Mouse (Mus musculus) heart, embryonic 10.5 days (tissue): ENCODE results near the gene Hoxa2. TPM values are rescaled to one million over a fixed set of nuclear protein-coding genes. Genes with fewer than 3 reads are reported as not detected.

Experiments
- DNase-seq: peaks from one replicate; pipeline ENCODE4 v3.0.0-alpha.2; 2017; ENCODE audit warnings: low spot score
- H3K27ac ChIP-seq: fragments of 300-500 bp; sonication (generic); 2 replicates; pipeline ENCODE4 v1.5.1; 2016; ENCODE audit warnings: mild to moderate bottlenecking
- H3K27me3 ChIP-seq: fragments of 300-500 bp; sonication (generic); 2 replicates; pipeline ENCODE4 v1.6.1; 2016; ENCODE audit warnings: mild to moderate bottlenecking; ENCODE audit not compliant: poor library complexity, insufficient read depth, severe bottlenecking
- H3K36me3 ChIP-seq: fragments of 300-500 bp; sonication (generic); 2 replicates; pipeline ENCODE4 v1.6.1; 2016; ENCODE audit warnings: mild to moderate bottlenecking, moderate library complexity
- H3K4me1 ChIP-seq: fragments of 300-500 bp; sonication (generic); 2 replicates; pipeline ENCODE4 v1.6.1; 2016; ENCODE audit warnings: mild to moderate bottlenecking
- H3K4me3 ChIP-seq: fragments of 300-500 bp; sonication (generic); 2 replicates; pipeline ENCODE4 v1.5.1; 2016; ENCODE audit warnings: mild to moderate bottlenecking, moderate library complexity
- H3K9me3 ChIP-seq: fragments of 300-500 bp; sonication (generic); 2 replicates; pipeline ENCODE4 v1.6.1; 2016; ENCODE audit warnings: mild to moderate bottlenecking, moderate library complexity
- WGBS: fragments of 180-500 bp; shearing (Covaris S2); methylation state at CpG from one replicate; pipeline ENCODE4 v1.1.7; 2016; 5-methylcytosine and 5-hydroxymethylcytosine counted together
- polyA plus RNA-seq: library from polyadenylated mRNA; unstranded; fragments of >200 nt; fragmentation: Nextera tagmentation; extraction: Ambion mirVana; gene quantifications from 2 replicates; pipeline ENCODE4 v1.2.1, GENCODE M21; 2016

Hoxa2 gene
- polyA plus RNA-seq, 1 experiment from 2014 or later: 10.3 TPM

GRCm38 (mm10) chr6:52206882-52207683 lies 42.5 kb upstream of the Hoxa2 start:
- no peaks in the 10 kb centered on the region for H3K9me3 ChIP-seq
- no peaks in the 10 kb centered on the region for H3K36me3 ChIP-seq
- peaks cover 100% of the 10 kb centered on the region for H3K27me3 ChIP-seq
- no peak for DNase-seq
- H3K4me1 ChIP-seq: peaks cover 42% of the 10 kb centered on the region
- no peak overlapping the region for H3K4me3 ChIP-seq
- no peak overlapping the region for H3K27ac ChIP-seq
- WGBS: 4% methylated on average over 4 of the region's 4 CpGs

- H3K4me1 ChIP-seq: peaks cover 33% of the 10 kb centered on the region
- no peaks in the 10 kb centered on the region for H3K9me3 ChIP-seq
- H3K36me3 ChIP-seq: no peaks in the 10 kb centered on the region
- peaks cover 100% of the 10 kb centered on the region for H3K27me3 ChIP-seq
- no peak overlapping the region; the same call in 1 of the 2 replicates for H3K27ac ChIP-seq
- DNase-seq: peak; percentile 75
- H3K4me3 ChIP-seq: peak overlapping the region; percentile 29; the same call in 1 of the 2 replicates
- 2% methylated on average over 55 of the region's 55 CpGs for WGBS
These were observed 41.3 kb upstream of the Hoxa2 start for GRCm38 (mm10) chr6:52205638-52206621.

GRCm38 (mm10) chr6:52205221-52205620 lies 40.6 kb upstream of the Hoxa2 start:
- Histone ChIP-seq H3K27me3 (peaks cover 100% of the 10 kb centered on the region), H3K36me3 (no peaks in the 10 kb centered on the region), H3K9me3 (no peaks in the 10 kb centered on the region), H3K4me3 (no peak overlapping the region), H3K27ac (no peak overlapping the region), H3K4me1 (peaks cover 33% of the 10 kb centered on the region)
- no peak for DNase-seq
- 2% methylated on average over 14 of the region's 14 CpGs for WGBS

GRCm38 (mm10) chr6:52204050-52204752 lies 39.6 kb upstream of the Hoxa2 start, which contains the start of gene Hoxa5:
Gene Hoxa5 (minus strand): TSS chr6:52204587.
- H3K4me3 ChIP-seq: peak within 1 kb of the TSS; percentile 64
- H3K27ac ChIP-seq: peak within 1 kb of the TSS; percentile 74
- WGBS: under 1% methylated on average over 65 of the region's 65 CpGs
- peaks cover 100% of the 10 kb centered on the region for H3K27me3 ChIP-seq
- H3K4me1 ChIP-seq: peaks cover 33% of the 10 kb centered on the region
- no peaks in the 10 kb centered on the region for H3K36me3 ChIP-seq
- H3K9me3 ChIP-seq: no peaks in the 10 kb centered on the region
- DNase-seq: no peak

DNA sequence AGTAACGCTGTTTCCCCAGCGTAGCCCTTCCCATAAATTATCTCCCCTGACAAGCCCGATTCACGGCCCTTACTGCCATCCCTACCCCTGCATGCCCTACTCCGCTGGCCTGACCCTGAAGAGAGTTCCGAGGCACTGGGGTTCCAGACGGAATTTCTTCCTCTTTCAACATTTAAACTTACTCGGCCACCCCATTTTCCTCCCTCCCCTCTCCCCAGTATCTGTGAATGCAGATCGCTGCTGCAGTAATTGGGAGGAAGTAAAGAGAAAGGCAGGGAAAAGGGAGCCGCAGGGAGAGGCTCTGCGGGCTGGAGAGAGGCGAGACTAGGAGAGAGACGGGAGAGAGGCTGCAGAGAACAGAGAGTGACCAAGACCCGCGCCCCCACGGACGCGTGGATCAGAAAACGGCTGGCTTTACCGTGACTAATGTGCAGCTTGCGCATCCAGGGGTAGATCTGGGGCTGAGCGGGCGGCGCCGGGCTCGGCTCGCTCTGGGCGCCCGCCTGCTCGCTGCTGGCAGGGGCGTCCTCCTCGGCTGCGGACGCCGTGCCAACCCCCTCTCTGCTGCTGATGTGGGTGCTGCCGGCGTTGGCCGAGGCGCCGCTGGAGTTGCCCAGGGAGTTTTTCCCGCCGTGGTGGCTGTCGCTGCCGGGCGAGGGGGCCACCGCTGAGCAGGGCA lies 38.9 kb upstream of the Hoxa2 start:
- Histone ChIP-seq H3K27ac (peak overlapping the region; percentile 74), H3K36me3 (no peaks in the 10 kb centered on the region), H3K4me1 (peaks cover 29% of the 10 kb centered on the region), H3K27me3 (peaks cover 100% of the 10 kb centered on the region), H3K9me3 (no peaks in the 10 kb centered on the region), H3K4me3 (peak overlapping the region; percentile 64)
- under 1% methylated on average over 46 of the region's 46 CpGs for WGBS
- no peak for DNase-seq

GRCm38 (mm10) chr6:52203121-52203370 lies 38.4 kb upstream of the Hoxa2 start:
- no peak for DNase-seq
- no peaks in the 10 kb centered on the region for H3K36me3 ChIP-seq
- H3K4me3 ChIP-seq: peak overlapping the region; percentile 64
- H3K27ac ChIP-seq: peak overlapping the region; percentile 74
- WGBS: 0% methylated on average over 10 of the region's 10 CpGs
- H3K9me3 ChIP-seq: no peaks in the 10 kb centered on the region
- H3K4me1 ChIP-seq: peaks cover 24% of the 10 kb centered on the region
- peaks cover 100% of the 10 kb centered on the region for H3K27me3 ChIP-seq

- Histone ChIP-seq H3K4me1 (peaks cover 22% of the 10 kb centered on the region), H3K9me3 (no peaks in the 10 kb centered on the region), H3K4me3 (peak overlapping the region; percentile 64), H3K27ac (peak overlapping the region; percentile 74), H3K27me3 (peaks cover 100% of the 10 kb centered on the region), H3K36me3 (no peaks in the 10 kb centered on the region)
- 2% methylated on average over 22 of the region's 22 CpGs for WGBS
- DNase-seq: no peak
These were observed 37.9 kb upstream of the Hoxa2 start for GRCm38 (mm10) chr6:52202362-52203120.

DNA sequence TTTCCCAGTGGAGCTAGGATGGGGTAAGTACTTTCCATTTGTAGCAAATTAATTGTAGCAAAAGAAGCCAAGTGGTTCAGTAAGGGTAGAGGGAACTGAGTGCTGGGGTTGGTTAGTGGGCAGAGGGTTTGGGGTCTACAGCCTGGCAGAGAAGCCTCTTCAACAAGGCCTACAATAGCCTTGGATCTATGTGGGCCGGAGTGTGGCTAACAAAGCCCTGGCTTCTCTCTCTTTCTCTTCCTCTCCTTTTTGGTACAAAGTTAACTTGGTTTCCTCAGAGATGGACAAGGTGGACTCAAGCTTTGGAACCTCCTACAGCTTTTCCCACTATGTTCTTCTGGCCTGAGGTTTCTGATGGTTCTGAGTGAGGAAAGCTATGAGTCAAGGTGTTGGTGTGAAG lies 36.6 kb upstream of the Hoxa2 start:
- DNase-seq: no peak
- WGBS: 38% methylated on average over 1 of the region's 1 CpGs
- Histone ChIP-seq H3K9me3 (no peaks in the 10 kb centered on the region), H3K27me3 (peaks cover 100% of the 10 kb centered on the region), H3K4me1 (peaks cover 22% of the 10 kb centered on the region), H3K27ac (no peak overlapping the region), H3K4me3 (no peak overlapping the region), H3K36me3 (no peaks in the 10 kb centered on the region)

GRCm38 (mm10) chr6:52200751-52201250 lies 36.2 kb upstream of the Hoxa2 start:
- Histone ChIP-seq H3K27ac (no peak overlapping the region; the same call in 1 of the 2 replicates), H3K9me3 (no peaks in the 10 kb centered on the region), H3K4me3 (no peak overlapping the region), H3K4me1 (peaks cover 20% of the 10 kb centered on the region), H3K27me3 (peaks cover 100% of the 10 kb centered on the region), H3K36me3 (no peaks in the 10 kb centered on the region)
- no peak for DNase-seq
- WGBS: 11% methylated on average over 10 of the region's 10 CpGs

DNA sequence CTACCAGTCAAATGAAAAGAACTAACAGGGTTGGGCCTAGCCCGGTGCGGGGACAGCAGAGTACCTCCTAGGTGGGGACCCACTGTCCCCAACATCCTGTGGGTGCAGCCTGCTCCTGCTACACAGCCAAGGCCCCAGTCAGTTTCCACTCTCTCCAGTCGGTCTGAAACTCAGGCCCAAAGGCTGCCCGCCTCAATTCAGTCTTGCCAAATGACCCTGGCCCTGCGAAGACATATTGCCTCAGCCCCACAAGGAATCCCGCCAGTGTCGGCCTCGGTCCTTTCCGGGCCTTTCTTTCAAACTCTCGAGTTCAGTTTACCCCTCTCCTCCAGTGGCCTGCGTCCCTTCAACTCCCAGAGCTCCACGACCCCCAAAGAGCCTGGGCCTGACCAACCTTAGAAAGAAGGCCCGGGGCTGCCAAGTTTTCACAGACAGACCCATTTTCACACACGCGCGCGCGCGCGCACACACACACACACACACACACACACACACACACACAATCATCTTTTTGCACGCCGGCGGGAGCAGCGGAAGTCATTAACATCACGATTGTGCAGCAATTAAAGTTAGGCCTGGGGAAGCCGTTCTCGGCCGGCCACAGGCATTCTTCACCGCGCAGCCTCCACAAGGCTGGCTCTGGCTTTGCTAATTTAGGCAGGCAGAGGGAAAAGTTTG lies 35.6 kb upstream of the Hoxa2 start:
- H3K27ac ChIP-seq: peak overlapping the region; percentile 11; the same call in 1 of the 2 replicates
- DNase-seq: no peak

GRCm38 (mm10) chr6:52197271-52197670 lies 32.6 kb upstream of the Hoxa2 start:
- H3K27ac ChIP-seq: no peak overlapping the region
- H3K4me1 ChIP-seq: peaks cover under 1% of the 10 kb centered on the region; the same call in 1 of the 2 replicates
- peak; percentile 73 for DNase-seq
- under 1% methylated on average over 10 of the region's 10 CpGs for whole genome bisulfite sequencing
- H3K27me3 ChIP-seq: peaks cover 100% of the 10 kb centered on the region
- no peaks in the 10 kb centered on the region for H3K9me3 ChIP-seq
- no peak overlapping the region for H3K4me3 ChIP-seq
- no peaks in the 10 kb centered on the region for H3K36me3 ChIP-seq

More for the DNA sequence above, 35.6 kb upstream of the Hoxa2 start:
- no peaks in the 10 kb centered on the region for H3K36me3 ChIP-seq
- 3% methylated on average over 30 of the region's 30 CpGs for WGBS
- no peaks in the 10 kb centered on the region for H3K9me3 ChIP-seq
- H3K4me1 ChIP-seq: peaks cover 16% of the 10 kb centered on the region
- H3K4me3 ChIP-seq: 0 out of 2 replicates have a peak overlapping the region, but pooled peaks have one; percentile 18
- H3K27me3 ChIP-seq: peaks cover 100% of the 10 kb centered on the region
